Mouse (Mus musculus) Patski (cell line): ENCODE data around the gene Gm7168. TPM values are rescaled to one million over a fixed set of nuclear protein-coding genes. Genes with fewer than 3 reads are reported as not detected.
"Not testable (repeated sequence)": the region's sequence is repeated elsewhere in the genome, so short reads cannot be mapped to it uniquely, and the experiment has no call there.

Source experiments
- ATAC-seq: fragments of 100-300 bp; one replicate; pipeline ENCODE4 v1.8.0; 2021
- CTCF ChIA-PET: fragments of 350-600 bp; sonication (Branson Sonifier 250); formaldehyde crosslinking; loops from one replicate; lab custom pipeline; 2022; ENCODE audit warnings: inconsistent platforms; lab: Charles Lee
- POLR2A ChIA-PET: fragments of 350-600 bp; sonication (Branson Sonifier 250); formaldehyde crosslinking; loops from one replicate; lab custom pipeline; 2022; ENCODE audit warnings: antibody characterized with exemption, inconsistent platforms; lab: Charles Lee
- DNase-seq: peaks from one replicate; pipeline ENCODE4 v3.0.0-alpha.2; 2011; ENCODE audit warnings: low read depth, low spot score
- H3K27me3 ChIP-seq: fragments of 371-371 bp; one replicate; pipeline ENCODE4 v1.5.1; 2021
- CTCF ChIP-seq: fragments of 100-300 bp; IDR thresholded peaks from one replicate; pipeline ENCODE4 v1.5.1; 2021
- in situ Hi-C: fragments of 300-500 bp; cut with MboI; formaldehyde crosslinking; loops from 3 replicates; pipeline ENCODE4 v1.11.1; 2018; ENCODE audit warnings: low pct_unique_long_range_greater_than_20kb, mixed read lengths
- polyA plus RNA-seq: library from polyadenylated mRNA; unstranded; gene quantifications from one replicate; pipeline ENCODE4 v1.2.3, GENCODE M21; 2021

Gm7168 gene
- polyA plus RNA-seq, result not detected

GRCm38 (mm10) chr17:13948073-13948472 lies at the start of gene Gm7168:
Gene Gm7168 (plus strand): TSS chr17:13948373.
- ATAC-seq, H3K27me3 ChIP-seq, POLR2A ChIA-PET, in situ Hi-C loops, CTCF ChIA-PET, DNase-seq: not testable (repeated sequence)

- no peaks in the 10 kb centered on the region for H3K27me3 ChIP-seq
- TF ChIP-seq CTCF, result no peak
- ATAC-seq (no peak), DNase-seq (no peak)
- ChIA-PET CTCF (no interaction called here), POLR2A (no interaction called here)
- in situ Hi-C loops, result no loop called here
Observed at GRCm38 (mm10) chr17:13898838-13899237, 49.3 kb upstream of the Gm7168 start.

GRCm38 (mm10) chr17:13899241-13899640 lies 48.9 kb upstream of the Gm7168 start:
- DNase-seq (no peak), ATAC-seq (no peak)
- in situ Hi-C loops, result no loop called here
- ChIA-PET POLR2A (no interaction called here), CTCF (interaction anchor here (0.9 kb wide), 1 partner anchor 9 kb away, joined by 3 read pairs; no protein-coding TSS in a partner anchor)
- no peak for TF ChIP-seq CTCF
- H3K27me3 ChIP-seq, result no peaks in the 10 kb centered on the region

- ChIA-PET POLR2A (no interaction called here), CTCF (no interaction called here)
- DNase-seq, result no peak
- ATAC-seq, result no peak
- in situ Hi-C loops, result no loop called here
- H3K27me3 ChIP-seq, result no peaks in the 10 kb centered on the region
- no peak for TF ChIP-seq CTCF
Observed at GRCm38 (mm10) chr17:13903793-13904192, 44.4 kb upstream of the Gm7168 start.

- CTCF ChIA-PET, result no interaction called here
- no peaks in the 10 kb centered on the region for H3K27me3 ChIP-seq
- DNase-seq (no peak), ATAC-seq (no peak)
- no peak for TF ChIP-seq CTCF
- POLR2A ChIA-PET, result no interaction called here
- in situ Hi-C loops, result no loop called here
Observed at GRCm38 (mm10) chr17:13907082-13907481, 41.1 kb upstream of the Gm7168 start.

GRCm38 (mm10) chr17:13907681-13908080 lies 40.5 kb upstream of the Gm7168 start:
- no peak for TF ChIP-seq CTCF
- DNase-seq (no peak), ATAC-seq (no peak)
- no peaks in the 10 kb centered on the region for H3K27me3 ChIP-seq
- ChIA-PET POLR2A (no interaction called here), CTCF (no interaction called here)
- in situ Hi-C loops, result no loop called here

GRCm38 (mm10) chr17:13913951-13914350 lies 34.2 kb upstream of the Gm7168 start:
- no peaks in the 10 kb centered on the region for H3K27me3 ChIP-seq
- DNase-seq (no peak), ATAC-seq (no peak)
- ChIA-PET POLR2A (interaction anchor here (0.6 kb wide), 1 partner anchor 40 kb away, joined by 3 read pairs; no protein-coding TSS in a partner anchor), CTCF (interaction anchor here (1.4 to 3.2 kb wide), 2 partner anchors 10 to 18 kb away, joined by 4 to 10 read pairs; no protein-coding TSS in a partner anchor)
- no peak for TF ChIP-seq CTCF
- in situ Hi-C loops, result no loop called here

GRCm38 (mm10) chr17:13914531-13914930 lies 33.6 kb upstream of the Gm7168 start:
- no peaks in the 10 kb centered on the region for H3K27me3 ChIP-seq
- no peak for TF ChIP-seq CTCF
- ChIA-PET CTCF (no interaction called here), POLR2A (no interaction called here)
- ATAC-seq, result no peak
- DNase-seq, result no peak
- in situ Hi-C loops, result no loop called here

- no peak for TF ChIP-seq CTCF
- H3K27me3 ChIP-seq, result no peaks in the 10 kb centered on the region
- POLR2A ChIA-PET, result interaction anchor here (0.6 to 1.4 kb wide), 2 partner anchors 9 to 46 kb away, joined by 3 read pairs; no protein-coding TSS in a partner anchor
- CTCF ChIA-PET, result interaction anchor here (0.7 to 1.4 kb wide), 4 partner anchors 8 to 75 kb away, joined by 3 to 4 read pairs (median 4); no protein-coding TSS in a partner anchor
- DNase-seq (peak; percentile 71), ATAC-seq (peak; percentile 93)
- in situ Hi-C loops, result loop anchor here (10.0 kb wide), 1 partner anchor 66 kb away; no protein-coding TSS in a partner anchor
Observed at GRCm38 (mm10) chr17:13920771-13921170, 27.4 kb upstream of the Gm7168 start.

GRCm38 (mm10) chr17:13923418-13923817 lies 24.8 kb upstream of the Gm7168 start:
- in situ Hi-C loops, result loop anchor here (10.0 kb wide), 1 partner anchor 69 kb away; no protein-coding TSS in a partner anchor
- TF ChIP-seq CTCF, result no peak
- POLR2A ChIA-PET, result interaction anchor here (0.9 kb wide), 1 partner anchor 9 kb away, joined by 3 read pairs; no protein-coding TSS in a partner anchor
- CTCF ChIA-PET, result interaction anchor here (1.0 to 2.0 kb wide), 4 partner anchors 9 to 57 kb away, joined by 3 to 10 read pairs (median 5); no protein-coding TSS in a partner anchor
- no peaks in the 10 kb centered on the region for H3K27me3 ChIP-seq
- ATAC-seq (no peak), DNase-seq (no peak)

GRCm38 (mm10) chr17:13924588-13924987 lies 23.6 kb upstream of the Gm7168 start:
- POLR2A ChIA-PET, result no interaction called here
- in situ Hi-C loops, result loop anchor here (10.0 kb wide), 1 partner anchor 70 kb away; no protein-coding TSS in a partner anchor

More at GRCm38 (mm10) chr17:13924588-13924987, 23.6 kb upstream of the Gm7168 start:
- TF ChIP-seq CTCF, result no peak
- ATAC-seq (no peak), DNase-seq (no peak)
- CTCF ChIA-PET, result interaction anchor here (1.0 to 2.2 kb wide), 5 partner anchors 8 to 70 kb away, joined by 3 to 10 read pairs (median 5); no protein-coding TSS in a partner anchor
- H3K27me3 ChIP-seq, result no peaks in the 10 kb centered on the region
